33 mouse cellular contexts compared by ENCODE assay signal in the genomic region with DNA sequence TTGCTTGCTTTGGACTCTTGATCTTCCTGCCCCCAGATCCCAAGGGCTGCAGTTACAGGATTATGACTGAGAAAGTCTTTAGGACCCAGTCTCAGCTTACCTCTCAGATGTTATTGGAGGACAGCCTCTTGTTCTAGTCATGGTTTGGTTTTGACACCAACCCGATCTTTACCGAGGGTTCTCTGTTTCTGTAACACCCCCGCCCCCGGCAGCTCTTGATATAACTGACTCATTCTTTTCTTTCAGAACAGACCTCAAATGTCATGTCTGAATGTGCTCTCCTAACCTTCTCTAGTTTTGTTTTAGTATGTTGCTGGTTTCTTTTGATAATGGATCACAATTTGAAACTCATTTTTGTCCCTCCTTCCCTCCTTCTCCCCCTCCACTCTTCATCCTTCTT. TPM values are rescaled to one million over a fixed set of nuclear protein-coding genes. Genes with fewer than 3 reads are reported as not detected.
A peak's percentile ranks its signal among the peaks of the same experiment; 100 is the strongest.
DNase-seq lines count a peak whose midpoint lies in the region; ATAC-seq lines count a peak whose summit lies in the region.
"Had no signal": no experiment of that assay in that cellular context is flagged by ENCODE, and none has a peak within 500 bp of the region (broad histone marks: within the 10 kb centered on the region; RNA-seq: fewer than 3 reads in every experiment).

No protein-coding gene starts in this region.

- H3K9me3 ChIP-seq in embryonic facial prominence, embryonic 10.5 days = no peaks in the 10 kb centered on the region
- H3K9me3 ChIP-seq: embryonic facial prominence, embryonic 13.5 days; forebrain, embryonic 12.5 days; forebrain, embryonic 15.5 days; G1E; hindbrain, embryonic 12.5 days; hindbrain, embryonic 15.5 days had no signal

- peak; percentile 18 for DNase-seq in heart, adult 11 months
- DNase-seq in heart, adult 18-20 months = no peak
- no peak for DNase-seq in cerebellum, adult 8-10 months
- no peak for DNase-seq in embryonic facial prominence, embryonic 10.5 days (ENCODE audit: low spot score)
- DNase-seq: adrenal gland, adult 2 months; adrenal gland, postnatal 14 days; cerebellum, adult 11-12 months; cerebellum, adult 9-10 months; cerebellum, postnatal 25 days; gastrocnemius, postnatal 25 days; kidney, adult 2 months had no signal

- peak; percentile 69 for ATAC-seq in activated CD4-positive, CD25-positive, alpha-beta regulatory T cell, adult 4 months
- ATAC-seq in inflammation-experienced regulatory T-cells, adult 6 months = peak; percentile 65
- ATAC-seq: forebrain, embryonic 15.5 days; intestine, postnatal 0 days; Patski had no signal

- H3K27me3 ChIP-seq in embryonic facial prominence, embryonic 10.5 days (replicated peaks; ENCODE audit: low read depth, poor library complexity, severe bottlenecking) = no peaks in the 10 kb centered on the region
- H3K27me3 ChIP-seq: embryonic facial prominence, embryonic 13.5 days; forebrain, embryonic 12.5 days; forebrain, embryonic 15.5 days; hindbrain, embryonic 12.5 days; hindbrain, embryonic 15.5 days had no signal

- H3K27ac ChIP-seq in embryonic facial prominence, embryonic 10.5 days (replicated peaks) = no peak overlapping the region
- H3K27ac ChIP-seq: embryonic facial prominence, embryonic 13.5 days; forebrain, embryonic 12.5 days; forebrain, embryonic 15.5 days; hindbrain, embryonic 12.5 days; hindbrain, embryonic 15.5 days had no signal

- WGBS in embryonic facial prominence, embryonic 10.5 days = 90% methylated on average over 4 of the region's 4 CpGs

- no peak overlapping the region for H3K4me3 ChIP-seq in embryonic facial prominence, embryonic 10.5 days
- H3K4me3 ChIP-seq: embryonic facial prominence, embryonic 13.5 days; erythroblast, embryonic 14.5 days; forebrain, embryonic 12.5 days; forebrain, embryonic 15.5 days; hindbrain, embryonic 12.5 days; hindbrain, embryonic 15.5 days had no signal

- H3K36me3 ChIP-seq in embryonic facial prominence, embryonic 10.5 days (replicated peaks) = no peaks in the 10 kb centered on the region
- H3K36me3 ChIP-seq: embryonic facial prominence, embryonic 13.5 days; forebrain, embryonic 12.5 days; forebrain, embryonic 15.5 days; hindbrain, embryonic 12.5 days; hindbrain, embryonic 15.5 days had no signal

- no peaks in the 10 kb centered on the region for H3K4me1 ChIP-seq in embryonic facial prominence, embryonic 10.5 days
- H3K4me1 ChIP-seq: embryonic facial prominence, embryonic 13.5 days; forebrain, embryonic 12.5 days; forebrain, embryonic 15.5 days; hindbrain, embryonic 12.5 days; hindbrain, embryonic 15.5 days had no signal

RNA-seq across cellular contexts. Expression of a gene that starts 19.5 kb away (rescaled TPM):
- under 1 TPM; 0.47 to 0.54 TPM for total RNA-seq in heart, adult 18-20 months (2021)
- 1 to 10 TPM; 5.5 to 8.1 TPM for polyA plus RNA-seq in activated CD4-positive, CD25-positive, alpha-beta regulatory T cell, adult 4 months (2017; shearing (Covaris generic))
- polyA plus RNA-seq in inflammation-experienced regulatory T-cells, adult 6 months (2017; shearing (Covaris generic)) = 10 to 100 TPM in 1 of 3 experiments, 1 to 10 TPM in 2; 1.6 to 47.0 (median 2.3) TPM
- polyA plus RNA-seq in embryonic facial prominence, embryonic 10.5 days (2016; fragmentation: Nextera tagmentation; extraction: Ambion mirVana) = 0.08 TPM in 1 of 2 replicates, not detected in the other
- total RNA-seq: gastrocnemius, postnatal 25 days had no signal
- polyA plus RNA-seq: embryonic facial prominence, embryonic 13.5 days; erythroblast, embryonic 14.5 days; forebrain, embryonic 12.5 days; Patski had no signal

RNA-seq across cellular contexts. Expression of a gene that starts 37.5 kb away (rescaled TPM):
- 10 to 100 TPM; 18.5 to 19.4 TPM for total RNA-seq in heart, adult 18-20 months (2021)
- 10 to 100 TPM; 41.5 to 42.1 TPM for polyA plus RNA-seq in activated CD4-positive, CD25-positive, alpha-beta regulatory T cell, adult 4 months (2017; shearing (Covaris generic))
- polyA plus RNA-seq in inflammation-experienced regulatory T-cells, adult 6 months (2017; shearing (Covaris generic)) = 10 to 100 TPM; 35.9 to 39.6 (median 37.9) TPM
- polyA plus RNA-seq in embryonic facial prominence, embryonic 10.5 days (2016; fragmentation: Nextera tagmentation; extraction: Ambion mirVana) = 90.5 and 92.0 TPM in 2 replicates

RNA-seq across cellular contexts. Expression of a gene that starts 49.8 kb away (rescaled TPM):
- total RNA-seq in heart, adult 18-20 months (2021) = not detected
- polyA plus RNA-seq in activated CD4-positive, CD25-positive, alpha-beta regulatory T cell, adult 4 months (2017; shearing (Covaris generic)) = 1 to 10 TPM in 1 of 2 experiments, not detected in 1; 1.7 TPM
- 1 to 10 TPM; 1.2 to 1.8 (median 1.4) TPM for polyA plus RNA-seq in inflammation-experienced regulatory T-cells, adult 6 months (2017; shearing (Covaris generic))
- polyA plus RNA-seq in embryonic facial prominence, embryonic 10.5 days (2016; fragmentation: Nextera tagmentation; extraction: Ambion mirVana) = not detected in 2 replicates
- total RNA-seq: adrenal gland, adult 2 months; adrenal gland, postnatal 14 days; adrenal gland, postnatal 4 days; common myeloid progenitor, adult 5-6 weeks; G1E; gastrocnemius, adult 8-10 months; gastrocnemius, postnatal 25 days; heart, adult 8-10 months; heart, postnatal 25 days; hematopoietic stem cell, adult 5-6 weeks had no signal
- polyA plus RNA-seq: adrenal gland, adult 2 months; brain, embryonic 14.5 days; embryonic facial prominence, embryonic 13.5 days; erythroblast, embryonic 14.5 days; forebrain, embryonic 12.5 days; forebrain, embryonic 15.5 days; G1E; gonadal fat pad, adult 2 months; heart, embryonic 11.5 days; heart, embryonic 14.5 days; heart, postnatal 0 days; hindbrain, embryonic 12.5 days; hindbrain, embryonic 15.5 days; intestine, postnatal 0 days; kidney, adult 2 months; Patski had no signal
